Mouse (Mus musculus): ENCODE data around the gene Hamp. TPM values are rescaled to one million over a fixed set of nuclear protein-coding genes. Genes with fewer than 3 reads are reported as not detected.

Hamp gene
- polyA plus RNA-seq, 1 experiment from 2014 or later = not detected

GRCm38 (mm10) chr7:30971901-30972300 is 28.1 kb upstream of the Hamp start:
- WGBS = 87% methylated on average over 15 of the region's 15 CpGs

GRCm38 (mm10) chr7:30969174-30969573 is 25.3 kb upstream of the Hamp start:
- ATAC-seq (ENCODE audit: insufficient number of reproducible peaks, insufficient read depth, low FRiP score, low read depth) = no peak
- H3K27ac ChIP-seq (ENCODE audit: low read length) = no peak overlapping the region
- 75% methylated on average over 4 of the region's 4 CpGs for WGBS
- H3K9ac ChIP-seq (replicated peaks; ENCODE audit: low read depth, low read length) = no peak overlapping the region
- no peak overlapping the region for H3K4me2 ChIP-seq (replicated peaks; ENCODE audit: low read depth, low read length)
- H3K9me3 ChIP-seq (ENCODE audit: control insufficient read depth, low read depth, low read length) = no peaks in the 10 kb centered on the region
- no peak overlapping the region for H3K4me3 ChIP-seq (ENCODE audit: low read depth, low read length)
- peaks cover 10% of the 10 kb centered on the region; the same call in 1 of the 2 replicates for H3K36me3 ChIP-seq (ENCODE audit: control insufficient read depth, insufficient read depth, low read length)
- no peaks in the 10 kb centered on the region for H3K27me3 ChIP-seq (ENCODE audit: control insufficient read depth, insufficient read depth, low read length)
- no peaks in the 10 kb centered on the region for H3K4me1 ChIP-seq (ENCODE audit: control insufficient read depth, insufficient read depth, low read length)

More at GRCm38 (mm10) chr7:30971901-30972300, 28.1 kb upstream of the Hamp start:
- Histone ChIP-seq H3K4me3 (ENCODE audit: low read depth, low read length) (peak overlapping the region; percentile 50; the same call in 1 of the 2 replicates), H3K4me1 (ENCODE audit: control insufficient read depth, insufficient read depth, low read length) (no peaks in the 10 kb centered on the region), H3K9ac (replicated peaks; ENCODE audit: low read depth, low read length) (no peak overlapping the region), H3K27ac (ENCODE audit: low read length) (no peak overlapping the region), H3K4me2 (replicated peaks; ENCODE audit: low read depth, low read length) (peak overlapping the region; percentile 53), H3K9me3 (ENCODE audit: control insufficient read depth, low read depth, low read length) (no peaks in the 10 kb centered on the region), H3K27me3 (ENCODE audit: control insufficient read depth, insufficient read depth, low read length) (no peaks in the 10 kb centered on the region), H3K36me3 (ENCODE audit: control insufficient read depth, insufficient read depth, low read length) (0 out of 2 replicates have a peak, but pooled peaks cover 7% of the 10 kb centered on the region)
- ATAC-seq (ENCODE audit: insufficient number of reproducible peaks, insufficient read depth, low FRiP score, low read depth) = no peak

- no peak overlapping the region for H3K9ac ChIP-seq (replicated peaks; ENCODE audit: low read depth, low read length)
- no peak overlapping the region for H3K4me2 ChIP-seq (replicated peaks; ENCODE audit: low read depth, low read length)
- H3K4me3 ChIP-seq (ENCODE audit: low read depth, low read length) = no peak overlapping the region
- WGBS = 96% methylated on average over 8 of the region's 8 CpGs
- H3K4me1 ChIP-seq (ENCODE audit: control insufficient read depth, insufficient read depth, low read length) = no peaks in the 10 kb centered on the region
- no peak for ATAC-seq (ENCODE audit: insufficient number of reproducible peaks, insufficient read depth, low FRiP score, low read depth)
- H3K9me3 ChIP-seq (ENCODE audit: control insufficient read depth, low read depth, low read length) = no peaks in the 10 kb centered on the region
- H3K36me3 ChIP-seq (ENCODE audit: control insufficient read depth, insufficient read depth, low read length) = peaks cover 10% of the 10 kb centered on the region; the same call in 1 of the 2 replicates
- no peak overlapping the region for H3K27ac ChIP-seq (ENCODE audit: low read length)
- no peaks in the 10 kb centered on the region for H3K27me3 ChIP-seq (ENCODE audit: control insufficient read depth, insufficient read depth, low read length)
These were observed 24.8 kb upstream of the Hamp start for GRCm38 (mm10) chr7:30968611-30969010.

GRCm38 (mm10) chr7:30966657-30967056 is 22.8 kb upstream of the Hamp start:
- Histone ChIP-seq H3K4me2 (replicated peaks; ENCODE audit: low read depth, low read length) (no peak overlapping the region), H3K27ac (ENCODE audit: low read length) (no peak overlapping the region), H3K4me3 (ENCODE audit: low read depth, low read length) (no peak overlapping the region), H3K9ac (replicated peaks; ENCODE audit: low read depth, low read length) (no peak overlapping the region), H3K4me1 (ENCODE audit: control insufficient read depth, insufficient read depth, low read length) (no peaks in the 10 kb centered on the region), H3K27me3 (ENCODE audit: control insufficient read depth, insufficient read depth, low read length) (no peaks in the 10 kb centered on the region), H3K36me3 (ENCODE audit: control insufficient read depth, insufficient read depth, low read length) (peaks cover 10% of the 10 kb centered on the region; the same call in 1 of the 2 replicates), H3K9me3 (ENCODE audit: control insufficient read depth, low read depth, low read length) (no peaks in the 10 kb centered on the region)
- ATAC-seq (ENCODE audit: insufficient number of reproducible peaks, insufficient read depth, low FRiP score, low read depth) = no peak
- WGBS = 77% methylated on average over 3 of the region's 3 CpGs

- WGBS = 84% methylated on average over 14 of the region's 14 CpGs
- no peak overlapping the region for H3K9ac ChIP-seq (replicated peaks; ENCODE audit: low read depth, low read length)
- H3K4me1 ChIP-seq (ENCODE audit: control insufficient read depth, insufficient read depth, low read length) = no peaks in the 10 kb centered on the region
- no peak overlapping the region for H3K4me3 ChIP-seq (ENCODE audit: low read depth, low read length)
- no peak for ATAC-seq (ENCODE audit: insufficient number of reproducible peaks, insufficient read depth, low FRiP score, low read depth)
- H3K4me2 ChIP-seq (replicated peaks; ENCODE audit: low read depth, low read length) = no peak overlapping the region
- H3K9me3 ChIP-seq (ENCODE audit: control insufficient read depth, low read depth, low read length) = no peaks in the 10 kb centered on the region
- H3K27me3 ChIP-seq (ENCODE audit: control insufficient read depth, insufficient read depth, low read length) = no peaks in the 10 kb centered on the region
- H3K36me3 ChIP-seq (ENCODE audit: control insufficient read depth, insufficient read depth, low read length) = peaks cover 8% of the 10 kb centered on the region
- no peak overlapping the region for H3K27ac ChIP-seq (ENCODE audit: low read length)
These were observed 21.8 kb upstream of the Hamp start for GRCm38 (mm10) chr7:30965677-30966076.

GRCm38 (mm10) chr7:30964366-30964765 is 20.5 kb upstream of the Hamp start:
- Histone ChIP-seq H3K9me3 (ENCODE audit: control insufficient read depth, low read depth, low read length) (no peaks in the 10 kb centered on the region), H3K9ac (replicated peaks; ENCODE audit: low read depth, low read length) (no peak overlapping the region), H3K36me3 (ENCODE audit: control insufficient read depth, insufficient read depth, low read length) (peaks cover 4% of the 10 kb centered on the region), H3K27ac (ENCODE audit: low read length) (no peak overlapping the region), H3K4me1 (ENCODE audit: control insufficient read depth, insufficient read depth, low read length) (no peaks in the 10 kb centered on the region), H3K4me2 (replicated peaks; ENCODE audit: low read depth, low read length) (no peak overlapping the region), H3K27me3 (ENCODE audit: control insufficient read depth, insufficient read depth, low read length) (no peaks in the 10 kb centered on the region), H3K4me3 (ENCODE audit: low read depth, low read length) (no peak overlapping the region)
- 80% methylated on average over 7 of the region's 7 CpGs for WGBS
- no peak for ATAC-seq (ENCODE audit: insufficient number of reproducible peaks, insufficient read depth, low FRiP score, low read depth)

GRCm38 (mm10) chr7:30962862-30963261 is 19.0 kb upstream of the Hamp start:
- H3K9me3 ChIP-seq (ENCODE audit: control insufficient read depth, low read depth, low read length) = no peaks in the 10 kb centered on the region
- H3K4me2 ChIP-seq (replicated peaks; ENCODE audit: low read depth, low read length) = no peak overlapping the region
- H3K4me1 ChIP-seq (ENCODE audit: control insufficient read depth, insufficient read depth, low read length) = peaks cover 4% of the 10 kb centered on the region; the same call in 1 of the 2 replicates
- WGBS = 90% methylated on average over 5 of the region's 5 CpGs
- ATAC-seq (ENCODE audit: insufficient number of reproducible peaks, insufficient read depth, low FRiP score, low read depth) = no peak
- H3K36me3 ChIP-seq (ENCODE audit: control insufficient read depth, insufficient read depth, low read length) = peaks cover 13% of the 10 kb centered on the region
- H3K27me3 ChIP-seq (ENCODE audit: control insufficient read depth, insufficient read depth, low read length) = no peaks in the 10 kb centered on the region
- no peak overlapping the region for H3K27ac ChIP-seq (ENCODE audit: low read length)
- H3K4me3 ChIP-seq (ENCODE audit: low read depth, low read length) = no peak overlapping the region
- H3K9ac ChIP-seq (replicated peaks; ENCODE audit: low read depth, low read length) = no peak overlapping the region

- WGBS = 88% methylated on average over 6 of the region's 6 CpGs
- Histone ChIP-seq H3K4me2 (replicated peaks; ENCODE audit: low read depth, low read length) (no peak overlapping the region), H3K9me3 (ENCODE audit: control insufficient read depth, low read depth, low read length) (no peaks in the 10 kb centered on the region), H3K27ac (ENCODE audit: low read length) (no peak overlapping the region), H3K9ac (replicated peaks; ENCODE audit: low read depth, low read length) (no peak overlapping the region), H3K4me1 (ENCODE audit: control insufficient read depth, insufficient read depth, low read length) (peaks cover 11% of the 10 kb centered on the region; the same call in 1 of the 2 replicates), H3K4me3 (ENCODE audit: low read depth, low read length) (no peak overlapping the region), H3K36me3 (ENCODE audit: control insufficient read depth, insufficient read depth, low read length) (peaks cover 15% of the 10 kb centered on the region), H3K27me3 (ENCODE audit: control insufficient read depth, insufficient read depth, low read length) (no peaks in the 10 kb centered on the region)
- ATAC-seq (ENCODE audit: insufficient number of reproducible peaks, insufficient read depth, low FRiP score, low read depth) = no peak
These were observed 16.0 kb upstream of the Hamp start for GRCm38 (mm10) chr7:30959786-30960349.

Data from stomach, embryonic 14.5 days (tissue).